33 mouse cellular contexts compared by ENCODE assay signal in genomic region chr8:106069565-106069964, GRCm38 (mm10). TPM values are rescaled to one million over a fixed set of nuclear protein-coding genes. Genes with fewer than 3 reads are reported as not detected.
A peak's percentile ranks its signal among the peaks of the same experiment; 100 is the strongest.
DNase-seq lines count a peak whose midpoint lies in the region; ATAC-seq and TF ChIP-seq lines count a peak whose summit lies in the region.
"Had no signal": no experiment of that assay in that cellular context is flagged by ENCODE, and none has a peak within 500 bp of the region (broad histone marks: within the 10 kb centered on the region; RNA-seq: fewer than 3 reads in every experiment).

No protein-coding gene starts in this region.

- intact Hi-C loops in heart, adult 2 months (cut with DNase I): no loop called here

- no peaks in the 10 kb centered on the region for H3K27me3 ChIP-seq in forebrain, embryonic 14.5 days (replicated peaks; ENCODE audit: control insufficient read depth, insufficient read depth, low read length)
- no peaks in the 10 kb centered on the region for H3K27me3 ChIP-seq in forebrain, embryonic 10.5 days (ENCODE audit: poor library complexity, severe bottlenecking)
- H3K27me3 ChIP-seq in heart, adult 2 months (ENCODE audit: control insufficient read depth, insufficient read depth, low read length): no peaks in the 10 kb centered on the region
- H3K27me3 ChIP-seq in kidney, embryonic 16.5 days (ENCODE audit: insufficient read depth, low read length): no peaks in the 10 kb centered on the region
- H3K27me3 ChIP-seq: embryonic facial prominence, embryonic 12.5 days; heart, embryonic 15.5 days; liver, embryonic 15.5 days; neural tube, embryonic 15.5 days had no signal

- TF ChIP-seq EP300 in heart, adult 2 months (IDR thresholded peaks at IDR 0.05; ENCODE audit: insufficient read depth, low read depth, low read length): no peak

- no peak for TF ChIP-seq CTCF in heart, adult 2 months (IDR thresholded peaks at IDR 0.05)

- 56% methylated on average over 1 of the region's 1 CpGs for WGBS in forebrain, embryonic 14.5 days
- 94% methylated on average over 1 of the region's 1 CpGs for WGBS in forebrain, embryonic 10.5 days
- 20% methylated on average over 1 of the region's 1 CpGs for WGBS in heart, adult 2 months
- 54% methylated on average over 1 of the region's 1 CpGs for WGBS in kidney, embryonic 16.5 days

- no peaks in the 10 kb centered on the region for H3K4me1 ChIP-seq in forebrain, embryonic 14.5 days (ENCODE audit: control insufficient read depth, insufficient read depth, low read length)
- H3K4me1 ChIP-seq in forebrain, embryonic 10.5 days: no peaks in the 10 kb centered on the region
- H3K4me1 ChIP-seq in heart, adult 2 months (ENCODE audit: control insufficient read depth, insufficient read depth, low read length): peaks cover 4% of the 10 kb centered on the region
- H3K4me1 ChIP-seq in kidney, embryonic 16.5 days (ENCODE audit: insufficient read depth, low read length): no peaks in the 10 kb centered on the region
- H3K4me1 ChIP-seq: embryonic facial prominence, embryonic 12.5 days; heart, embryonic 10.5 days; neural tube, embryonic 15.5 days had no signal

- no peak overlapping the region for H3K4me2 ChIP-seq in forebrain, embryonic 14.5 days (ENCODE audit: low read length)
- H3K4me2 ChIP-seq in kidney, embryonic 16.5 days (replicated peaks; ENCODE audit: low read depth, low read length): no peak overlapping the region
- H3K4me2 ChIP-seq: embryonic facial prominence, embryonic 12.5 days; heart, embryonic 15.5 days; liver, embryonic 15.5 days; lung, embryonic 14.5 days; neural tube, embryonic 15.5 days had no signal

- H3K9ac ChIP-seq in forebrain, embryonic 14.5 days (ENCODE audit: low read length): no peak overlapping the region
- H3K9ac ChIP-seq in heart, adult 2 months (ENCODE audit: low read depth, low read length): no peak overlapping the region
- H3K9ac ChIP-seq in kidney, embryonic 16.5 days (replicated peaks; ENCODE audit: low read length): no peak overlapping the region
- H3K9ac ChIP-seq: embryonic facial prominence, embryonic 12.5 days; heart, embryonic 15.5 days; liver, embryonic 15.5 days; lung, embryonic 14.5 days; neural tube, embryonic 15.5 days had no signal

- no peak overlapping the region for H3K27ac ChIP-seq in forebrain, embryonic 14.5 days (ENCODE audit: low read depth, low read length)
- H3K27ac ChIP-seq in forebrain, embryonic 10.5 days: no peak overlapping the region
- no peak overlapping the region for H3K27ac ChIP-seq in heart, adult 2 months
- no peak overlapping the region for H3K27ac ChIP-seq in kidney, embryonic 16.5 days (ENCODE audit: low read length)
- H3K27ac ChIP-seq: embryonic facial prominence, embryonic 12.5 days; heart, embryonic 10.5 days; heart, embryonic 15.5 days; hindbrain, postnatal 0 days; kidney, postnatal 0 days; liver, embryonic 15.5 days; neural tube, embryonic 15.5 days had no signal

- TF ChIP-seq POLR2A in heart, adult 2 months (IDR thresholded peaks at IDR 0.05; ENCODE audit: insufficient read depth, low read depth, low read length): no peak

- no peaks in the 10 kb centered on the region for H3K36me3 ChIP-seq in forebrain, embryonic 14.5 days (ENCODE audit: control insufficient read depth, insufficient read depth, low read length)
- peaks cover 7% of the 10 kb centered on the region; the same call in 1 of the 2 replicates for H3K36me3 ChIP-seq in forebrain, embryonic 10.5 days (replicated peaks)
- peaks cover 10% of the 10 kb centered on the region; the same call in 1 of the 2 replicates for H3K36me3 ChIP-seq in heart, adult 2 months (ENCODE audit: control insufficient read depth, insufficient read depth, low read length)
- H3K36me3 ChIP-seq in kidney, embryonic 16.5 days (ENCODE audit: insufficient read depth, low read length): no peaks in the 10 kb centered on the region
- H3K36me3 ChIP-seq: embryonic facial prominence, embryonic 12.5 days; heart, embryonic 10.5 days; heart, embryonic 15.5 days; liver, embryonic 15.5 days; neural tube, embryonic 15.5 days had no signal

- no peaks in the 10 kb centered on the region for H3K9me3 ChIP-seq in forebrain, embryonic 14.5 days (replicated peaks; ENCODE audit: control insufficient read depth, low read length)
- no peaks in the 10 kb centered on the region for H3K9me3 ChIP-seq in forebrain, embryonic 10.5 days
- no peaks in the 10 kb centered on the region for H3K9me3 ChIP-seq in kidney, embryonic 16.5 days (ENCODE audit: low read length)
- H3K9me3 ChIP-seq: embryonic facial prominence, embryonic 12.5 days; heart, embryonic 10.5 days; heart, embryonic 15.5 days; liver, embryonic 15.5 days; neural tube, embryonic 15.5 days had no signal

- ATAC-seq in forebrain, embryonic 14.5 days: no peak
- no peak for ATAC-seq in kidney, embryonic 16.5 days (ENCODE audit: low FRiP score, low TSS enrichment)
- ATAC-seq: activated CD4-positive, CD25-positive, alpha-beta regulatory T cell, adult 4 months; CD4-positive, CD25-positive, alpha-beta regulatory T cell, adult 4 months; forebrain, embryonic 16.5 days; hindbrain, postnatal 0 days had no signal

- peaks cover 6% of the 10 kb centered on the region; the same call in 1 of the 2 replicates for H3K79me2 ChIP-seq in heart, adult 2 months (replicated peaks; ENCODE audit: control insufficient read depth, insufficient read depth, low read length)

- DNase-seq in forebrain, embryonic 14.5 days (ENCODE audit: low spot score): peak; percentile 13
- DNase-seq in forebrain, embryonic 10.5 days (ENCODE audit: extremely low spot score, low spot score): no peak
- DNase-seq in heart, adult 11 months: peak; percentile 25
- DNase-seq in heart, adult 2 months: no peak
- peak; percentile 35 for DNase-seq in Muller cell, postnatal 12 days (ENCODE audit: inconsistent ontology term)
- peak; percentile 61 for DNase-seq in fibroblast of lung, adult 2 months (ENCODE audit: low read depth)
- DNase-seq in urinary bladder, postnatal 14 days (ENCODE audit: low spot score): no peak
- DNase-seq: adrenal gland, adult 2 months; adrenal gland, postnatal 36 days; cerebellum, adult 11 months; cerebellum, adult 9-10 months; cerebellum, postnatal 36 days; kidney, adult 11 months; layer of hippocampus, adult 9-11 months; liver; lung, embryonic 14.5 days; lung, postnatal 14 days; midbrain, embryonic 14.5 days; retina, postnatal 1 day; right cerebral cortex, postnatal 14 days; spleen, adult 18-20 months; thymus, postnatal 25 days had no signal

- no peak overlapping the region for H3K4me3 ChIP-seq in forebrain, embryonic 14.5 days (ENCODE audit: low read depth, low read length)
- no peak overlapping the region for H3K4me3 ChIP-seq in forebrain, embryonic 10.5 days
- H3K4me3 ChIP-seq in heart, adult 2 months: no peak overlapping the region
- H3K4me3 ChIP-seq in kidney, embryonic 16.5 days (ENCODE audit: low read length): no peak overlapping the region
- H3K4me3 ChIP-seq: embryonic facial prominence, embryonic 12.5 days; heart, embryonic 10.5 days; heart, embryonic 15.5 days; liver, embryonic 15.5 days; neural tube, embryonic 15.5 days had no signal

RNA-seq across cellular contexts. Expression of gene Nfatc3, which starts 10.9 kb away (rescaled TPM):
- 2.6 and 2.7 TPM in 2 replicates for polyA plus RNA-seq in forebrain, embryonic 14.5 days (2014; fragmentation: Nextera tagmentation; extraction: Ambion mirVana)
- polyA plus RNA-seq in forebrain, embryonic 10.5 days (2016; fragmentation: Nextera tagmentation; extraction: Ambion mirVana): 6.6 TPM in 2 replicates
- 10 to 100 TPM; 18.9 to 19.2 TPM for total RNA-seq in heart, adult 2 months (2021)
- polyA plus RNA-seq in heart, adult 2 months (2012; rRNA removed): 12.2 and 21.8 TPM in 2 replicates
- 5.7 and 6.7 TPM in 2 replicates for polyA plus RNA-seq in kidney, embryonic 16.5 days (2015; fragmentation: Nextera tagmentation; extraction: Ambion mirVana)

RNA-seq across cellular contexts. Expression of gene Ddx28, which starts 57.9 kb away (rescaled TPM):
- 21.6 and 22.2 TPM in 2 replicates for polyA plus RNA-seq in forebrain, embryonic 14.5 days (2014; fragmentation: Nextera tagmentation; extraction: Ambion mirVana)
- 24.0 and 24.7 TPM in 2 replicates for polyA plus RNA-seq in forebrain, embryonic 10.5 days (2016; fragmentation: Nextera tagmentation; extraction: Ambion mirVana)
- total RNA-seq in heart, adult 2 months (2021): 10 to 100 TPM in 1 of 2 experiments, 1 to 10 TPM in 1; 9.2 to 10.0 TPM
- polyA plus RNA-seq in heart, adult 2 months (2012; rRNA removed): 5.7 and 6.3 TPM in 2 replicates
- 19.8 and 21.2 TPM in 2 replicates for polyA plus RNA-seq in kidney, embryonic 16.5 days (2015; fragmentation: Nextera tagmentation; extraction: Ambion mirVana)

Comparison
In these comparisons a context has a peak if more than half of its experiments do, and no peak if none do; other contexts are left out.
1. DNase-seq: peak in forebrain, embryonic 14.5 days (single experiment), heart, adult 11 months (single experiment), Muller cell, postnatal 12 days (single experiment) and fibroblast of lung, adult 2 months (single experiment); none in forebrain, embryonic 10.5 days (single experiment), heart, adult 2 months (0 of 2) and urinary bladder, postnatal 14 days (single experiment).